Mouse (Mus musculus) embryo, embryonic 10 days (tissue): Measurements from ENCODE around the gene Cdc42ep4.

Source experiments
- DNase-seq: peaks from one replicate; pipeline ENCODE4 v3.0.0-alpha.2; 2015; ENCODE audit warnings: low spot score

Cdc42ep4 gene

GRCm38 (mm10) chr11:113722405-113723090 is 29.1 kb downstream of the Cdc42ep4 start:
- no peak for DNase-seq

DNA sequence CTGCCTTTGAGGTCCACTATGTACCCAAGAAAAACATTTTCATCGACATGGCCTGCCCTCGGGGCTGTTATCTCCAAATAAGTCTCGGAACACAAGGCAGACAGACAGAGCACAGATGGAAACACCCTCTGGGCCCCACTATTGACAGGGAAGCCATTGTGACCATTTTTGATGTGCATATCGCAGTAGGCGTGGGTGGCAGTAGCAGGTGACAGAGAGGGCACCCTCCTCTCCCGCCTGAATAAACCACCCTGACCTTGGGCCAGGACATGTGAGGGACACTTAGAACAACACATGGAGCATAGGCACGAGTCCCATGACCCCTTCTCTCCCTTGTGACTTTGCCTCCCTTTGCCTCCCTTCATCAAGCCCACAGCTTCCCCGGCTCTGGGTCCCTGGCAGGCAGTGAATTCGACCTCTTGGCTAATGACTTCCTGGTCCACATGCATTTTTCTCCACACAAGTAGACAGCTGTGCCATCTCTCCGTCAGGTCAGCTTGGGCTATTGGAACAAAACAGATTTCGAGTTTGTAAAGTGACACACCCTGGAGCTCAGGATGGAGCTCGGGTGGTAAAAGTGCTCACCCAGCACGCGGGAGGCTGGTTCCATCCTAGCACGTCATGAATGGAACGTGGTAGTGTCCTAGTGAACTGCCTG is 33.8 kb downstream of the Cdc42ep4 start:
- DNase-seq, result peak; percentile 40

GRCm38 (mm10) chr11:113716132-113716531 is 35.5 kb downstream of the Cdc42ep4 start:
- DNase-seq, result no peak

DNA sequence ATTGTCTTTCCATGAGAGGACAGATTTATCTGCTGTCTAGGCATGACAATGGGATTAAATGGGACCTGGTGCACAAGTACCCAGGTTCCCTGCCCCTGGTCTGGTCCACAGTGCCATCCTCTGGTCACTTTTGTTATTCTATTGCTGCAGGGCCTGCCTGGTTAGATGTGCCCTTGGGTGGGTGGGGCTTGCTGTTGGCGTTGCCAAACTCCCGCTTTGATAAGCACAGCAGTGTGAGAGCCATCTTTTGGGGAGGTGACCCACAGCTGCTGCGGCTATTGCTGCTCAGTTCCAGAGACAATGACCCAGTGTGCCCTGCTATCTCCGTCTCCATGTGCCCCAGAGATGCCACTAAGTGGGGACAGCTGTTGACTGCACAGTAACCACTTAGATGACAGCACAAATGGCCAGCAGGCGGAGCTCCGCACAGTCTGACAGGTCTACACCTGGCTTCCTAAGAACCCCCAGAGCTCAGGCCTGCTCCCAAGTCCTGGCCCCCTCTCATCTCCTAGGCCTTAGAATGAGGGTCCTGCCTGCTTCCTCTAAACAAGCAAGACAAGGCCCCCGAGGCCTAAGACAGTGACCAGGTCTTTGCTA is 36.5 kb downstream of the Cdc42ep4 start:
- DNase-seq, result no peak

GRCm38 (mm10) chr11:113711061-113711460 is 40.6 kb downstream of the Cdc42ep4 start:
- DNase-seq, result no peak

GRCm38 (mm10) chr11:113710257-113710777 is 41.4 kb downstream of the Cdc42ep4 start:
- DNase-seq, result peak; percentile 60

DNA sequence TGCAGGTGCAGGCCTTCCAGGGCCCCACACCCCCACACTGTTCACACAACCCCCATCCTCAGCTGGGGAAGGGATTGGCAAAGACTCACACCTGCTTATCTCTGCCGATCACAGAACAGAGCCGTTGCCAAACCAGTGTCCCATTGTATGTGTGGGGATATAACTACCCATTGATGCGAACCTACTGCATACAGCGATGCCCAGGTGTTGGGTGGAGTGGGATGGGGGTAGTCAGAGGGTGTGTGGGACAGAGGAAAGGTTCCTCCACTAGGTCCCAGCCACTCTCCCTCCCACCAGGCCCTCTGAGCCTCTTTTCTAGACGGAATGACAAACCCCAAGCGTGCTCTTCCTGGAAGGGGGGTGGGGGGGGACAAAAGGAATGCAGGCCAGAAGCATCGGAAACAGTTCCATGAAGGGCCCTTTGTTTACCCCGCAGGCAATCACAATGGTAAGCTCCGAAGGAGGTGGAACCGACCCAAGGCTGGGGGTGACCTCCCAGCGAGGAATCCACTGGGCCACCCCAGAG is 41.9 kb downstream of the Cdc42ep4 start, which contains the start of gene Cpsf4l:
TSS of gene Cpsf4l (minus strand) at position 287 of the 526 bp plus-strand sequence.
- DNase-seq, result peak; percentile 54

DNA sequence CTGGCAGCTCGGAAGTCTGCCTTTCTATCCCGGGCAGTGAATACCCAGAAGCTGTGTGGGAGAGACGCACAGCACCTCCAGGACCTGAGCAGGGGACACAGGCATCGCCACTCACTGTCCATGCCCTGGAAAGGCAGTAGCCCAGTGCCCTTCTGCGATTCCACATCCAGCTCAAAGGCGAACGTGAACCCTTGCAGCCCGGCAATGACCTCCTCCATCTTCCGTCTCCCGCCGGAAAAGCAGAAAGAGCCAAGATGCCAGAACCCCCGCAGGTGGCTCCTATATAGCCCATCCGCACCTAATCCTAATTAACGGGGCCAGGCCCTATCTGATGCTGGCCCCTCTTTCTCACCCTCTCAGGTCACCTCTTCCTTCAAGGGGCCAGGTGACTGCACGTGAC is 42.4 kb downstream of the Cdc42ep4 start:
- peak; percentile 49 for DNase-seq

GRCm38 (mm10) chr11:113708629-113709213 is 43.0 kb downstream of the Cdc42ep4 start:
- no peak for DNase-seq

DNA sequence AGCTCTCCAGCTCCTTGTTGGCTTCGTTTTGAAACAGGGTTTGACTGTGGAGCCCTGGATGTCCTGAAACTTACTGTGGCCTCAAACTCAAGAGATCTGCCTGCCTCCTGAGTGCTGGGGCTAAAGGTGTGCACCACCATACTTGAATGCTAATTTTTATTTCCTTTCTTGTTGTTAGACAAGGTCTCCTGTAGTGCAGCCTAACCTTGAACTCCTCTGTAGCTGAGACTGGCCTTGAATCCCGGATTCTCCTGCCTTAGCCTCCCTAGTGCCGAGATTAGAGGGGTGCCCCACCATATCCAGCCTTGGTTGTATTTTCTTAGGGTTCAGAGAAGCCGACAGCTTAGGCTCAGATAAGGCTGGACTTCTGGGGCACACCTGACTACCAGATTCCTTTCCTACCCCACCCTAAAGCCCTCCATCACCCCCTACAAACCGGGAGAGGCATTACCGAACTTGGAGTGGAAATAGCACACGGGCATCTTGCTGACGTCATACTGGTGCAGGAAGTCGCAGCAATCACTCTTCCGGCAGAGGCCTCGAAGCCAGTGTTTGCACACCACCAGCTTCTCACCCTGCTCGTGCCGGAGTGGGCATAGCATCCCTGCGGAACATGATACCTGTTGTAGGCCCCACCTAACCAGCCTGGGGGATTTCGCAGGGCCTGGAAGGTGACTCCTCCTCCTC is 45.6 kb downstream of the Cdc42ep4 start:
- no peak for DNase-seq

GRCm38 (mm10) chr11:113703758-113704157 is 47.9 kb downstream of the Cdc42ep4 start:
- peak; percentile 85 for DNase-seq

GRCm38 (mm10) chr11:113699643-113700042 is 52.0 kb downstream of the Cdc42ep4 start:
- DNase-seq, result no peak

DNA sequence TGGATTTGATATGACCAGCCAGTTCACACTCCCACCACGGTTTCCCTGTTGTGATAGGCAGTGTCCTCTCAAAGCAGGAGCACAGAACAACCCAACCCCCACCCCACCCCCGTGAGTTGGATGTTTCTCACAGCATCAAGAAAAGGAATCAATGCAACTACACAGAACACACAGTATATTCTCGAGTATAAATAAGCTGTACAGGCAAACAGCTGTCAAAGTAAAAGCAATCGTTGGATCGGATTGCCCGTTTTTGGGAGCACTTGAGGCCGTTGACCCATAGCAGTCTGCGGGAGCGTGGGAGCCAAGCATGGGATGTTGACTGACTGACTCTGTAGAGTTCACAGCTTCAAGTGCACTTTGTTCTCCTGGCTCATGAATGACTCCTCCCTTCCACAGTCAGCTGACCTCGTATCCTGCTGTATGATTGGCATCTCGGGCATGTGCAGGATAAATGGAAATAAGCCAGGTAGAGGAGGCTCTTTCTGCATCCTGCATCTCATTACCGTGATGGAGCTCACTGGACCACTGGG is 53.6 kb downstream of the Cdc42ep4 start:
- DNase-seq, result no peak

GRCm38 (mm10) chr11:113697571-113697970 is 54.1 kb downstream of the Cdc42ep4 start:
- no peak for DNase-seq

GRCm38 (mm10) chr11:113691851-113692250 is 59.8 kb downstream of the Cdc42ep4 start:
- DNase-seq, result no peak

GRCm38 (mm10) chr11:113691318-113691717 is 60.4 kb downstream of the Cdc42ep4 start:
- DNase-seq, result no peak

GRCm38 (mm10) chr11:113690506-113690905 is 61.2 kb downstream of the Cdc42ep4 start:
- DNase-seq, result no peak

- peak; percentile 75 for DNase-seq
These were observed 64.7 kb downstream of the Cdc42ep4 start for GRCm38 (mm10) chr11:113687031-113687430.

GRCm38 (mm10) chr11:113684707-113685426 is 66.8 kb downstream of the Cdc42ep4 start:
- DNase-seq, result no peak

DNA sequence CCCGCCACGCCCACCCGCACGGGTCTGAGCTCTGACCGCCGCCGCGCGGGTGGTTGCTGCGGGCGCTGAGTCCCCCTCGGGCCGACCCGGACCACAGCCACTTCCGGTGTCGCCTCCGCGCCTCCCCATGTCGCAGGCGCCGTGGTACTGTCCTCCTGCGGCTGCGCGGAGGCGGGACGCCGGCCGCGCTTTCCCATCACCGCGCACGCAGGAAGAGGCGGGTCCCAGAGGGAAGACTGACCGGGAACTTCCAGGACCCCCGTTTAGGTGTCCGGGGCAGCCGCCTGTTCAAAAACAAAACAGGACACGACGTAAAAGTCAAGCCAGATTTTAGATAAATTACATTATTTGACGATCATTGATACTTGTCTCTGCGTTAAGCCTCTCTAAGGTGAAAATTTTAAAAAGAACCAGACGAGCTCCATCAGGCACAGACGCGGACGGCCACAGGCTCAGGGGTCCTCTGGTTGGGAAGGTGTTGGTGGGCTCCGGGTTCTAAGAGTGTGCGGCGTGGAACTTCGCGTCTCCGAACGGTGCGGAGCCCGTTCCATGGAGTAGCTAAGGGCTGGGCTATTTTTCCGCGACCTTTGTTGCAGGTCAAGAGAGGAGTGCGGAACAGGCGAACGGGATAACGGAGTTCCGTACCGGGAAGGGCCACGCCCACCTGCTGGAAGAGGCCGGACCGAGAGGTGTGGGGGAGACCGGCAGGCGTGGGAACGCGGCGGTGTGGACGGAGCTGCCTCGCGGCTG is 67.5 kb downstream of the Cdc42ep4 start, which contains the start of the genes Fam104a and D11Wsu47e:
TSS of gene Fam104a (minus strand) at position 199 of the 750 bp plus-strand sequence.
TSS of gene D11Wsu47e (plus strand) at position 456 of the 750 bp plus-strand sequence.
- peak; percentile 96 for DNase-seq
